Mouse (Mus musculus): ENCODE data around the gene Haus5. TPM values are rescaled to one million over a fixed set of nuclear protein-coding genes. Genes with fewer than 3 reads are reported as not detected.

Gene Haus5
- total RNA-seq, 4 experiments from 2014 or later = 5.7 to 8.3 (median 6.8) TPM

GRCm38 (mm10) chr7:30626647-30627046 is 38.1 kb downstream of the Haus5 start:
- no peak for DNase-seq (ENCODE audit: low spot score in 2 of 2)

GRCm38 (mm10) chr7:30625530-30626384 is 39.0 kb downstream of the Haus5 start, which contains the start of gene Cox6b1:
Gene Cox6b1 (minus strand): TSS chr7:30626151.
- peak; percentile 82 to 83 for DNase-seq (ENCODE audit: low spot score in 2 of 2)

- DNase-seq (ENCODE audit: low spot score in 2 of 2) = no peak
Measured at GRCm38 (mm10) chr7:30619202-30619601, 45.6 kb downstream of the Haus5 start.

GRCm38 (mm10) chr7:30618658-30619057 is 46.1 kb downstream of the Haus5 start:
- no peak for DNase-seq (ENCODE audit: low spot score in 2 of 2)

- DNase-seq (ENCODE audit: low spot score in 2 of 2) = no peak
Measured at GRCm38 (mm10) chr7:30615049-30615760, 49.6 kb downstream of the Haus5 start.

GRCm38 (mm10) chr7:30614454-30614853 is 50.3 kb downstream of the Haus5 start:
- DNase-seq (ENCODE audit: low spot score in 2 of 2) = no peak

GRCm38 (mm10) chr7:30613529-30614112 is 51.2 kb downstream of the Haus5 start:
- DNase-seq (ENCODE audit: low spot score in 2 of 2) = peak in 1 of 2 experiments; percentile 30

GRCm38 (mm10) chr7:30612654-30613402 is 52.0 kb downstream of the Haus5 start, which contains the start of gene Upk1a:
Gene Upk1a (minus strand): TSS chr7:30612847.
- DNase-seq (ENCODE audit: low spot score in 2 of 2) = no peak

- no peak for DNase-seq (ENCODE audit: low spot score in 2 of 2)
Measured at GRCm38 (mm10) chr7:30610043-30610442, 54.8 kb downstream of the Haus5 start.

- no peak for DNase-seq (ENCODE audit: low spot score in 2 of 2)
Measured at GRCm38 (mm10) chr7:30608476-30608875, 56.3 kb downstream of the Haus5 start.

GRCm38 (mm10) chr7:30607706-30608309 is 57.0 kb downstream of the Haus5 start:
- no peak for DNase-seq (ENCODE audit: low spot score in 2 of 2)

- no peak for DNase-seq (ENCODE audit: low spot score in 2 of 2)
Measured at GRCm38 (mm10) chr7:30604944-30605343, 59.9 kb downstream of the Haus5 start.

- no peak for DNase-seq (ENCODE audit: low spot score in 2 of 2)
Measured at GRCm38 (mm10) chr7:30604424-30604823, 60.4 kb downstream of the Haus5 start.

Other genes starting within 250 kb of the Haus5 start
- 1 to 10 TPM in 3 of 4 experiments, not detected in 1; 1.8 to 3.3 (median 2.3) TPM for gene Hcst, start 245.1 kb downstream of the Haus5 start, total RNA-seq (2022)
- gene Nfkbid, start 243.3 kb downstream of the Haus5 start, total RNA-seq (2022) = 1 to 10 TPM; 2.8 to 4.1 (median 3.2) TPM
- gene Aplp1, start 219.5 kb downstream of the Haus5 start, total RNA-seq (2022) = 1,000 to 10,000 TPM; 1,209 to 1,263 (median 1,238) TPM
- 10 to 100 TPM in 3 of 4 experiments, 1 to 10 TPM in 1; 9.6 to 13.7 (median 11.2) TPM for gene Kirrel2, start 207.3 kb downstream of the Haus5 start, total RNA-seq (2022)
- 1 to 10 TPM; 1.5 to 1.9 (median 1.6) TPM for gene Nphs1, start 206.7 kb downstream of the Haus5 start, total RNA-seq (2022)
- gene Prodh2, start 171.4 kb downstream of the Haus5 start, total RNA-seq (2022) = under 1 TPM in 1 of 4 experiments, not detected in 3; 0.56 TPM
- gene Arhgap33, start 129.9 kb downstream of the Haus5 start, total RNA-seq (2022) = 100 to 1,000 TPM in 3 of 4 experiments, 10 to 100 TPM in 1; 99.8 to 118 (median 110) TPM
- gene Hspb6, start 112.8 kb downstream of the Haus5 start, total RNA-seq (2022) = 10 to 100 TPM in 1 of 4 experiments, 1 to 10 TPM in 3; 3.2 to 10.3 (median 6.5) TPM
- 1 to 10 TPM; 4.4 to 8.9 (median 6.1) TPM for gene Proser3, start 112.7 kb downstream of the Haus5 start, total RNA-seq (2022)
- gene Lin37, start 105.2 kb downstream of the Haus5 start, total RNA-seq (2022) = 10 to 100 TPM; 41.3 to 54.0 (median 46.9) TPM
- gene U2af1l4, start 101.7 kb downstream of the Haus5 start, total RNA-seq (2022) = 10 to 100 TPM; 68.2 to 81.1 (median 78.7) TPM
- gene Gm49396, start 101.7 kb downstream of the Haus5 start, total RNA-seq (2022) = 10 to 100 TPM in 2 of 4 experiments, 1 to 10 TPM in 2; 6.3 to 14.8 (median 11.1) TPM
- gene Psenen, start 101.4 kb downstream of the Haus5 start, total RNA-seq (2022) = 10 to 100 TPM; 85.9 to 91.0 (median 88.4) TPM
- gene Igflr1, start 99.6 kb downstream of the Haus5 start, total RNA-seq (2022) = 1 to 10 TPM; 4.0 to 5.7 (median 4.6) TPM
- gene Kmt2b, start 76.3 kb downstream of the Haus5 start, total RNA-seq (2022) = 10 to 100 TPM; 44.1 to 60.2 (median 56.1) TPM
- gene Zbtb32, start 66.1 kb downstream of the Haus5 start, total RNA-seq (2022) = not detected
- gene Upk1a, start 52.1 kb downstream of the Haus5 start, total RNA-seq (2022) = 1 to 10 TPM in 1 of 4 experiments, under 1 TPM in 2, not detected in 1; 0.39 to 1.2 (median 0.89) TPM
- 100 to 1,000 TPM; 631 to 661 (median 651) TPM for gene Cox6b1, start 38.8 kb downstream of the Haus5 start, total RNA-seq (2022)
- not detected for gene Etv2, start 29.1 kb downstream of the Haus5 start, total RNA-seq (2022)
- 10 to 100 TPM; 61.9 to 71.5 (median 70.1) TPM for gene Rbm42, start 14.7 kb downstream of the Haus5 start, total RNA-seq (2022)
- gene Pmis2, start 6.6 kb upstream of the Haus5 start, total RNA-seq (2022) = not detected
- gene 2200002J24Rik, start 33.9 kb upstream of the Haus5 start, total RNA-seq (2022) = not detected
- gene Atp4a, start 47.2 kb upstream of the Haus5 start, total RNA-seq (2022) = 1 to 10 TPM; 1.1 to 2.1 (median 1.6) TPM
- 100 to 1,000 TPM; 110 to 119 (median 116) TPM for gene Tmem147, start 64.5 kb upstream of the Haus5 start, total RNA-seq (2022)
- not detected for gene Gapdhs, start 78.7 kb upstream of the Haus5 start, total RNA-seq (2022)
- 10 to 100 TPM in 1 of 4 experiments, 1 to 10 TPM in 3; 7.8 to 11.8 (median 8.4) TPM for gene Sbsn, start 86.5 kb upstream of the Haus5 start, total RNA-seq (2022)
- 1 to 10 TPM in 1 of 4 experiments, under 1 TPM in 2, not detected in 1; 0.84 to 1.5 (median 0.95) TPM for gene Dmkn, start 98.8 kb upstream of the Haus5 start, total RNA-seq (2022)
- gene Krtdap, start 122.9 kb upstream of the Haus5 start, total RNA-seq (2022) = not detected
- gene Ffar2, start 158.8 kb upstream of the Haus5 start, total RNA-seq (2022) = under 1 TPM in 1 of 4 experiments, not detected in 3; 0.20 TPM
- not detected for gene Ffar3, start 191.2 kb upstream of the Haus5 start, total RNA-seq (2022)
- not detected for gene Ffar1, start 196.6 kb upstream of the Haus5 start, total RNA-seq (2022)
- 1 to 10 TPM in 2 of 4 experiments, not detected in 2; 1.1 to 1.6 TPM for gene Cd22, start 215.3 kb upstream of the Haus5 start, total RNA-seq (2022)
- gene Mag, start 249.9 kb upstream of the Haus5 start, total RNA-seq (2022) = 100 to 1,000 TPM; 151 to 226 (median 183) TPM